9 mouse cellular contexts compared by ENCODE assay signal in the genomic region with DNA sequence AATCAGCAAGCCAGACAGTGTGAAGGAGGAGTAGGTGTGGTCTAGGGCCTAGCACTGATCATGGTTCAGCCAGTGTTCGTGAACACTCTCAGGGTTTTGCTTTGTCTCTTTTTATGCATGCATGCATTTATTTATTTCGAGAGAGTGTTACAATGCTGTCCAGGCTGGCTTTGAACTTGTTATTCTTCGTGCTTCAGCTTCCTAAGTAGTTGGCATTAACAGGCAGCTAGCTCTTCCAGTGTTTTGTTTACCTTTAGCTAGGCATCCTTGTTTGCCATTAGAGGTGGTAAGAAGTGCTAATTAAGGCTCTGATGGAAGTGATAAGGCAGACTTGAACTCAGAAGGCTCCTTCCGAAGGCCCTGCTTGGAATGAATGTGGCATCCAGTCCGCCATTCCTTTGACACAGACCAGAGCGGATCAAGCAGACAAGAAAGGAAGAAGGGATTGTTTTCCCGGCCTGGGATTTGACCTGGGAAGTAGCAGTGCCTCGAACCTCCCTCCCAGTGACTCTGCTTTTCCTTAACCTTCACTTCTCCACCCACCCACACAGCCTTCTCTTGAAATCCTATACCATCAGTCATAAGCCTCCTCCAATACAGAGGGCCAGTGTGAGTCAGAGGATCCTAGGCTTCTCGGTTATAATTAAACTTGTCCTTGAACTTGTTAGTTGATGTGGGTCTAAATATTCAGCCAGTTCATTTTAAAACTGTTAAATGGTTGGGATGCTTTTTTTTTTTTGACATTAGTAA. TPM values are rescaled to one million over a fixed set of nuclear protein-coding genes. Genes with fewer than 3 reads are reported as not detected.
DNase-seq lines count a peak whose midpoint lies in the region; ATAC-seq and TF ChIP-seq lines count a peak whose summit lies in the region.
"Had no signal": no experiment of that assay in that cellular context is flagged by ENCODE, and none has a peak within 500 bp of the region (broad histone marks: within the 10 kb centered on the region; RNA-seq: fewer than 3 reads in every experiment).

No protein-coding gene starts in this region.

- WGBS in heart, embryonic 13.5 days = 27% methylated on average over 9 of the region's 9 CpGs
- 44% methylated on average over 9 of the region's 9 CpGs for WGBS in forebrain, embryonic 16.5 days
- 56% methylated on average over 9 of the region's 9 CpGs for WGBS in liver, postnatal 0 days (ENCODE audit: insufficient replicate concordance)

- H3K9me3 ChIP-seq in heart, embryonic 13.5 days = no peaks in the 10 kb centered on the region
- no peaks in the 10 kb centered on the region for H3K9me3 ChIP-seq in ES-E14 (ENCODE audit: control insufficient read depth, insufficient read depth, low read depth, low read length)
- no peaks in the 10 kb centered on the region for H3K9me3 ChIP-seq in forebrain, embryonic 16.5 days (ENCODE audit: control insufficient read depth, low read length)
- no peaks in the 10 kb centered on the region for H3K9me3 ChIP-seq in liver, postnatal 0 days (ENCODE audit: low read length)

- H3K27me3 ChIP-seq in heart, embryonic 13.5 days (replicated peaks) = no peaks in the 10 kb centered on the region
- H3K27me3 ChIP-seq in forebrain, embryonic 16.5 days (replicated peaks; ENCODE audit: control insufficient read depth, insufficient read depth, low read length) = no peaks in the 10 kb centered on the region
- no peaks in the 10 kb centered on the region for H3K27me3 ChIP-seq in liver, postnatal 0 days (ENCODE audit: insufficient read depth, low read length)

- no peak for ATAC-seq in heart, embryonic 13.5 days (ENCODE audit: extremely low read depth, insufficient number of reproducible peaks, low FRiP score, low TSS enrichment)
- ATAC-seq in forebrain, embryonic 16.5 days = no peak
- ATAC-seq in liver, postnatal 0 days = no peak
- no peak for ATAC-seq in frontal cortex, adult (ENCODE audit: low TSS enrichment)

- peaks cover 2% of the 10 kb centered on the region; the same call in 1 of the 2 replicates for H3K36me3 ChIP-seq in heart, embryonic 13.5 days
- no peaks in the 10 kb centered on the region for H3K36me3 ChIP-seq in ES-E14 (ENCODE audit: control insufficient read depth, insufficient read depth, low read length, poor library complexity, severe bottlenecking)
- H3K36me3 ChIP-seq in forebrain, embryonic 16.5 days (ENCODE audit: control insufficient read depth, insufficient read depth) = no peaks in the 10 kb centered on the region
- H3K36me3 ChIP-seq in liver, postnatal 0 days (replicated peaks; ENCODE audit: insufficient read depth, low read length) = no peaks in the 10 kb centered on the region

- TF ChIP-seq EP300 in liver, postnatal 0 days (IDR thresholded peaks at IDR 0.05; ENCODE audit: low read depth) = no peak

- no peak overlapping the region; the same call in 1 of the 2 replicates for H3K27ac ChIP-seq in heart, embryonic 13.5 days (replicated peaks)
- no peak overlapping the region for H3K27ac ChIP-seq in ES-E14 (ENCODE audit: insufficient read depth, low read depth, low read length, poor library complexity, severe bottlenecking)
- no peak overlapping the region for H3K27ac ChIP-seq in forebrain, embryonic 16.5 days (ENCODE audit: low read length)
- H3K27ac ChIP-seq in liver, postnatal 0 days (ENCODE audit: low read depth) = peak overlapping the region; percentile 13; the same call in 1 of the 2 replicates

- in situ Hi-C loops in ES-E14 (cut with MboI; ENCODE audit: low sequenced_read_pairs in 2 of 2, unreplicated experiment in 2 of 2) = no loop called here

- H3K4me3 ChIP-seq in heart, embryonic 13.5 days = peak overlapping the region; percentile 95
- peak overlapping the region; percentile 8 to 89; a peak in 1 of 4 replicates for H3K4me3 ChIP-seq in ES-E14 (ENCODE audit: insufficient read depth in 1 of 2, low read depth in 1 of 2, low read length in 2 of 2, poor library complexity in 1 of 2, severe bottlenecking in 1 of 2)
- no peak overlapping the region for H3K4me3 ChIP-seq in forebrain, embryonic 16.5 days (replicated peaks; ENCODE audit: low read length)
- peak overlapping the region; percentile 76 for H3K4me3 ChIP-seq in liver, postnatal 0 days (ENCODE audit: low read depth, low read length)

- peak overlapping the region; percentile 88 for H3K4me2 ChIP-seq in heart, embryonic 13.5 days
- H3K4me2 ChIP-seq in forebrain, embryonic 16.5 days (ENCODE audit: low read length) = peak overlapping the region; percentile 88
- peak overlapping the region; percentile 83 for H3K4me2 ChIP-seq in liver, postnatal 0 days (ENCODE audit: low read depth, low read length)

- no peak for DNase-seq in heart, postnatal 4 days
- no peak for DNase-seq in ES-E14 (ENCODE audit: low read depth, low spot score)
- no peak for DNase-seq in liver, postnatal 0 days
- DNase-seq in left cerebral cortex, adult 9 months (ENCODE audit: low spot score in 2 of 2) = no peak
- DNase-seq in thymus, postnatal 10 days (ENCODE audit: low spot score in 2 of 2) = no peak
- DNase-seq: thymus, postnatal 25 days had no signal

- peak overlapping the region; percentile 94 for H3K9ac ChIP-seq in heart, embryonic 13.5 days
- no peak overlapping the region for H3K9ac ChIP-seq in ES-E14 (ENCODE audit: insufficient read depth, low read depth, low read length, poor library complexity, severe bottlenecking)
- no peak overlapping the region for H3K9ac ChIP-seq in forebrain, embryonic 16.5 days (replicated peaks; ENCODE audit: low read depth, low read length)
- peak overlapping the region; percentile 50; the same call in 1 of the 2 replicates for H3K9ac ChIP-seq in liver, postnatal 0 days (replicated peaks)

- no peak for TF ChIP-seq CTCF in liver, postnatal 0 days (IDR thresholded peaks at IDR 0.05; ENCODE audit: low read depth)

- H3K4me1 ChIP-seq in heart, embryonic 13.5 days = peaks cover 39% of the 10 kb centered on the region
- peaks cover 0 to 3% of the 10 kb centered on the region in 2 experiments; a peak in 1 of 4 replicates for H3K4me1 ChIP-seq in ES-E14 (ENCODE audit: control insufficient read depth in 2 of 2, insufficient read depth in 2 of 2, low read length in 2 of 2, poor library complexity in 1 of 2)
- peaks cover 20% of the 10 kb centered on the region for H3K4me1 ChIP-seq in forebrain, embryonic 16.5 days (replicated peaks; ENCODE audit: control insufficient read depth, insufficient read depth, low read length)
- H3K4me1 ChIP-seq in liver, postnatal 0 days (ENCODE audit: insufficient read depth) = peaks cover 29% of the 10 kb centered on the region

TF ChIP-seq in ES-E14, 5 proteins besides CTCF, POLR2A, EP300 and RAD21:
- TF ChIP-seq ZNF384 (IDR thresholded peaks at IDR 0.05; ENCODE audit: low read depth, low read length) = no peak
- no peak for TF ChIP-seq MAFK (IDR thresholded peaks at IDR 0.05; ENCODE audit: insufficient read depth, low read depth, low read length)
- TF ChIP-seq CHD2 (IDR thresholded peaks at IDR 0.05; ENCODE audit: low read depth, low read length) = no peak
- no peak for TF ChIP-seq HCFC1 (IDR thresholded peaks at IDR 0.05; ENCODE audit: borderline replicate concordance, insufficient read depth, low read length)
- no peak for TF ChIP-seq ZC3H11A (IDR thresholded peaks at IDR 0.05; ENCODE audit: borderline replicate concordance, low read depth, low read length)

RNA-seq across cellular contexts. Expression of a gene that starts 1.7 kb away (rescaled TPM):
- polyA plus RNA-seq in heart, embryonic 13.5 days (2015; fragmentation: Nextera tagmentation; extraction: Ambion mirVana) = 16.4 and 16.5 TPM in 2 replicates
- 10 to 100 TPM; 16.7 to 16.9 TPM for total RNA-seq in heart, postnatal 4 days (2021)
- total RNA-seq in ES-E14 (2012; rRNA removed) = 9.7 and 12.9 TPM in 2 replicates
- polyA plus RNA-seq in forebrain, embryonic 16.5 days (2015; fragmentation: Nextera tagmentation; extraction: Ambion mirVana) = 14.8 and 16.2 TPM in 2 replicates
- polyA plus RNA-seq in liver, postnatal 0 days (2015; fragmentation: Nextera tagmentation; extraction: Ambion mirVana) = 6.8 and 7.2 TPM in 2 replicates

RNA-seq across cellular contexts. Expression of a gene that starts 28.9 kb away (rescaled TPM):
- polyA plus RNA-seq in heart, embryonic 13.5 days (2015; fragmentation: Nextera tagmentation; extraction: Ambion mirVana) = 363 and 370 TPM in 2 replicates
- 100 to 1,000 TPM; 274 to 281 TPM for total RNA-seq in heart, postnatal 4 days (2021)
- 1,373 and 1,829 TPM in 2 replicates for total RNA-seq in ES-E14 (2012; rRNA removed)
- 335 and 339 TPM in 2 replicates for polyA plus RNA-seq in forebrain, embryonic 16.5 days (2015; fragmentation: Nextera tagmentation; extraction: Ambion mirVana)
- polyA plus RNA-seq in liver, postnatal 0 days (2015; fragmentation: Nextera tagmentation; extraction: Ambion mirVana) = 412 and 430 TPM in 2 replicates

RNA-seq across cellular contexts. Expression of a gene that starts 37.0 kb away (rescaled TPM):
- 2.0 and 2.4 TPM in 2 replicates for polyA plus RNA-seq in heart, embryonic 13.5 days (2015; fragmentation: Nextera tagmentation; extraction: Ambion mirVana)
- 1 to 10 TPM; 5.9 to 6.1 TPM for total RNA-seq in heart, postnatal 4 days (2021)
- 0.18 and 0.37 TPM in 2 replicates for total RNA-seq in ES-E14 (2012; rRNA removed)
- polyA plus RNA-seq in forebrain, embryonic 16.5 days (2015; fragmentation: Nextera tagmentation; extraction: Ambion mirVana) = 0.35 and 0.40 TPM in 2 replicates
- 2.1 and 2.7 TPM in 2 replicates for polyA plus RNA-seq in liver, postnatal 0 days (2015; fragmentation: Nextera tagmentation; extraction: Ambion mirVana)

RNA-seq across cellular contexts. Expression of a gene that starts 40.0 kb away (rescaled TPM):
- polyA plus RNA-seq in heart, embryonic 13.5 days (2015; fragmentation: Nextera tagmentation; extraction: Ambion mirVana) = 29.3 and 31.6 TPM in 2 replicates
- 10 to 100 TPM; 20.8 to 24.8 TPM for total RNA-seq in heart, postnatal 4 days (2021)
- 24.2 and 25.2 TPM in 2 replicates for total RNA-seq in ES-E14 (2012; rRNA removed)
- 64.6 and 70.7 TPM in 2 replicates for polyA plus RNA-seq in forebrain, embryonic 16.5 days (2015; fragmentation: Nextera tagmentation; extraction: Ambion mirVana)
- polyA plus RNA-seq in liver, postnatal 0 days (2015; fragmentation: Nextera tagmentation; extraction: Ambion mirVana) = 16.3 and 16.5 TPM in 2 replicates

Comparison
In these comparisons a context has a peak if more than half of its experiments do, and no peak if none do; other contexts are left out.
1. H3K9ac ChIP-seq: peak in heart, embryonic 13.5 days (single experiment) and liver, postnatal 0 days (single experiment); none in ES-E14 (single experiment) and forebrain, embryonic 16.5 days (single experiment).
2. Peak in every context shown above with its lines, with median percentiles within 50 percentile points of each other: H3K4me2 ChIP-seq.